Mouse (Mus musculus) lung, embryonic 15.5 days (tissue): ENCODE measurements around the gene Wbp2. TPM values are rescaled to one million over a fixed set of nuclear protein-coding genes. Genes with fewer than 3 reads are reported as not detected.

Experiments
- ATAC-seq: fragments of 200-750 bp; cut with Nextera tagmentation; 2 replicates; pipeline ENCODE4 v1.8.0; 2017; ENCODE audit warnings: moderate number of reproducible peaks, borderline replicate concordance; ENCODE audit not compliant: low FRiP score, low TSS enrichment; ENCODE audit errors: extremely low read depth
- H3K27ac ChIP-seq: fragments of 300-500 bp; sonication (generic); 2 replicates; pipeline ENCODE4 v1.5.1; 2015; ENCODE audit warnings: moderate library complexity, mild to moderate bottlenecking, inconsistent platforms
- H3K27me3 ChIP-seq: fragments of 300-500 bp; sonication (generic); 2 replicates; pipeline ENCODE4 v1.6.1; 2015; ENCODE audit warnings: inconsistent platforms
- H3K36me3 ChIP-seq: fragments of 300-500 bp; sonication (generic); 2 replicates; pipeline ENCODE4 v1.6.1; 2015; ENCODE audit warnings: inconsistent platforms
- H3K4me1 ChIP-seq: fragments of 300-500 bp; sonication (generic); 2 replicates; pipeline ENCODE4 v1.6.1; 2015; ENCODE audit warnings: inconsistent platforms
- H3K4me2 ChIP-seq: fragments of 300-500 bp; sonication (generic); 2 replicates; pipeline ENCODE4 v1.6.1; 2015; ENCODE audit warnings: inconsistent platforms, mild to moderate bottlenecking, moderate library complexity
- H3K4me3 ChIP-seq: fragments of 300-500 bp; sonication (generic); 2 replicates; pipeline ENCODE4 v1.5.1; 2015; ENCODE audit warnings: mild to moderate bottlenecking, inconsistent platforms
- H3K9ac ChIP-seq: fragments of 300-500 bp; sonication (generic); 2 replicates; pipeline ENCODE4 v1.6.1; 2015; ENCODE audit warnings: inconsistent platforms
- H3K9me3 ChIP-seq: fragments of 300-500 bp; sonication (generic); 2 replicates; pipeline ENCODE4 v1.6.1; 2016; ENCODE audit warnings: inconsistent platforms
- WGBS: fragments of 180-500 bp; shearing (Covaris S2); methylation state at CpG from one replicate; pipeline ENCODE4 v1.1.7; 2015; 5-methylcytosine and 5-hydroxymethylcytosine counted together
- polyA plus RNA-seq: library from polyadenylated mRNA; unstranded; fragments of >200 nt; fragmentation: Nextera tagmentation; extraction: Ambion mirVana; gene quantifications from 2 replicates; pipeline ENCODE4 v1.2.1, GENCODE M21; 2015

Gene Wbp2
- polyA plus RNA-seq, 1 experiment from 2014 or later: 67.9 TPM

- no peak overlapping the region for H3K4me3 ChIP-seq
- H3K4me2 ChIP-seq: no peak overlapping the region
- H3K9ac ChIP-seq: no peak overlapping the region
- H3K27ac ChIP-seq: no peak overlapping the region
- peaks cover 19% of the 10 kb centered on the region for H3K4me1 ChIP-seq
- no peaks in the 10 kb centered on the region for H3K27me3 ChIP-seq
- WGBS: 92% methylated on average over 6 of the region's 6 CpGs
- no peaks in the 10 kb centered on the region for H3K9me3 ChIP-seq
- no peak for ATAC-seq
- peaks cover 30% of the 10 kb centered on the region; the same call in 1 of the 2 replicates for H3K36me3 ChIP-seq
Measured at GRCm38 (mm10) chr11:116034584-116034983, 52.2 kb downstream of the Wbp2 start.

- no peak for ATAC-seq
- peak overlapping the region; percentile 78 for H3K4me3 ChIP-seq
- peak overlapping the region; percentile 78 for H3K4me2 ChIP-seq
- H3K27me3 ChIP-seq: no peaks in the 10 kb centered on the region
- 16% methylated on average over 14 of the region's 14 CpGs for WGBS
- peak overlapping the region; percentile 92 for H3K9ac ChIP-seq
- H3K4me1 ChIP-seq: peaks cover 24% of the 10 kb centered on the region
- H3K27ac ChIP-seq: peak overlapping the region; percentile 100
- H3K36me3 ChIP-seq: peaks cover 13% of the 10 kb centered on the region; the same call in 1 of the 2 replicates
- H3K9me3 ChIP-seq: no peaks in the 10 kb centered on the region
Measured at GRCm38 (mm10) chr11:116030898-116031845, 55.6 kb downstream of the Wbp2 start.

- Histone ChIP-seq H3K4me3 (peak within 1 kb of the TSS; percentile 78), H3K27ac (peak within 1 kb of the TSS; percentile 100), H3K27me3 (no peaks in the 10 kb centered on the region), H3K9me3 (no peaks in the 10 kb centered on the region), H3K36me3 (peaks cover 12% of the 10 kb centered on the region; the same call in 1 of the 2 replicates), H3K4me2 (peak within 1 kb of the TSS; percentile 78), H3K4me1 (peaks cover 25% of the 10 kb centered on the region), H3K9ac (peak within 1 kb of the TSS; percentile 92)
- under 1% methylated on average over 61 of the region's 67 CpGs for WGBS
- peak; percentile 94 for ATAC-seq
Measured at GRCm38 (mm10) chr11:116030088-116030897, 56.5 kb downstream of the Wbp2 start, which contains the start of gene Unk. Gene Unk, plus strand, starts transcription at chr11:116030322.

GRCm38 (mm10) chr11:116029086-116029865 lies 57.5 kb downstream of the Wbp2 start:
- Histone ChIP-seq H3K9ac (peak overlapping the region; percentile 53; the same call in 1 of the 2 replicates), H3K36me3 (peaks cover 5% of the 10 kb centered on the region; the same call in 1 of the 2 replicates), H3K27ac (peak overlapping the region; percentile 56), H3K4me3 (peak overlapping the region; percentile 78), H3K9me3 (no peaks in the 10 kb centered on the region), H3K4me2 (peak overlapping the region; percentile 68), H3K27me3 (no peaks in the 10 kb centered on the region), H3K4me1 (peaks cover 28% of the 10 kb centered on the region)
- no peak for ATAC-seq
- 75% methylated on average over 6 of the region's 6 CpGs for WGBS

Other genes with a start within 250 kb of the Wbp2 start
- 0.25 and 0.49 TPM in 2 replicates for gene Myo15b, start 228.6 kb downstream of the Wbp2 start, polyA plus RNA-seq
- 3.6 and 4.8 TPM in 2 replicates for gene Smim5, start 187.0 kb downstream of the Wbp2 start, polyA plus RNA-seq
- gene Smim6, start 175.0 kb downstream of the Wbp2 start, polyA plus RNA-seq: 24.4 and 25.5 TPM in 2 replicates
- 29.8 and 35.5 TPM in 2 replicates for gene Sap30bp, start 153.7 kb downstream of the Wbp2 start, polyA plus RNA-seq
- gene Recql5, start 153.5 kb downstream of the Wbp2 start, polyA plus RNA-seq: 20.5 and 22.3 TPM in 2 replicates
- gene Itgb4, start 112.3 kb downstream of the Wbp2 start, polyA plus RNA-seq: 2.6 and 3.4 TPM in 2 replicates
- 215 and 229 TPM in 2 replicates for gene Galk1, start 74.3 kb downstream of the Wbp2 start, polyA plus RNA-seq
- gene H3f3b, start 59.0 kb downstream of the Wbp2 start, polyA plus RNA-seq: 1,879 and 1,955 TPM in 2 replicates
- 37.0 and 37.7 TPM in 2 replicates for gene Unk, start 56.7 kb downstream of the Wbp2 start, polyA plus RNA-seq
- 4.1 and 6.4 TPM in 2 replicates for gene Unc13d, start 9.0 kb downstream of the Wbp2 start, polyA plus RNA-seq
- 24.9 and 25.9 TPM in 2 replicates for gene Trim47, start 40.2 kb upstream of the Wbp2 start, polyA plus RNA-seq
- 3.7 and 4.3 TPM in 2 replicates for gene Trim65, start 44.1 kb upstream of the Wbp2 start, polyA plus RNA-seq
- 89.5 and 94.7 TPM in 2 replicates for gene Mrpl38, start 51.9 kb upstream of the Wbp2 start, polyA plus RNA-seq
- 29.7 and 35.9 TPM in 2 replicates for gene Fbf1, start 81.2 kb upstream of the Wbp2 start, polyA plus RNA-seq
- gene Ten1, start 111.9 kb upstream of the Wbp2 start, polyA plus RNA-seq: 77.5 and 78.3 TPM in 2 replicates
- 19.6 and 21.2 TPM in 2 replicates for gene Acox1, start 112.0 kb upstream of the Wbp2 start, polyA plus RNA-seq
- 5.8 and 6.4 TPM in 2 replicates for gene Evpl, start 151.1 kb upstream of the Wbp2 start, polyA plus RNA-seq
- 89.8 and 95.4 TPM in 2 replicates for gene Srp68, start 187.2 kb upstream of the Wbp2 start, polyA plus RNA-seq
- gene Galr2, start 193.9 kb upstream of the Wbp2 start, polyA plus RNA-seq: 0.07 and 0.24 TPM in 2 replicates
- gene Exoc7, start 220.2 kb upstream of the Wbp2 start, polyA plus RNA-seq: 58.4 and 63.5 TPM in 2 replicates
- gene Foxj1, start 248.4 kb upstream of the Wbp2 start, polyA plus RNA-seq: 21.1 and 21.2 TPM in 2 replicates